Mouse (Mus musculus): ENCODE results near the gene Mark4. TPM values are rescaled to one million over a fixed set of nuclear protein-coding genes. Genes with fewer than 3 reads are reported as not detected.

Gene Mark4
- polyA plus RNA-seq, 1 experiment from 2014 or later, result 12.4 TPM

DNA sequence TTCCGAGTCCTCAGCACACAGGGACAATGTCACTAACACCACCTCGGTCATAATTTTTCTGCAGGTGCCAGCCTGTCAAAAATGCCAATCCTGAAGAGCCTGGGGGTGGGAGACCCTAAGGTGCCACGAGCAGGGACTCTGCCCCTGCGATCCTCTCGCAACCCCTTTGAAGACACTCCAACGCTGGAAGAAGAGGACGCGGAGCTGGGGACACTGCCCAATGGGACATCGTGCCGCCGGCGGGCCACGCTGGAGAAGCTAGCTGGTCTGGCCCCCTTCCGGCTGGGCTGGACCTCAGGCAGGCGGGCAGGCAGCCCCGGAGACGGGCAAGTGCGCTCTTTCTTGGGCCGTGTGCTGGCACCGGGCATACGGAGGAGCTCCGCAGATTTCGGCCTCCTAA is 10.8 kb upstream of the Mark4 start:
- 0 out of 2 replicates have a peak overlapping the region, but pooled peaks have one; percentile 7 for H3K4me3 ChIP-seq
- no peak overlapping the region for H3K4me2 ChIP-seq
- no peaks in the 10 kb centered on the region for H3K36me3 ChIP-seq
- H3K27ac ChIP-seq, result no peak overlapping the region
- peaks cover 71% of the 10 kb centered on the region for H3K27me3 ChIP-seq
- H3K4me1 ChIP-seq, result peaks cover 15% of the 10 kb centered on the region
- H3K9me3 ChIP-seq, result no peaks in the 10 kb centered on the region
- 19% methylated on average over 23 of the region's 23 CpGs for WGBS
- no peak for ATAC-seq (ENCODE audit: insufficient number of reproducible peaks, insufficient read depth, low FRiP score, low TSS enrichment, low read depth)
- H3K9ac ChIP-seq, result no peak overlapping the region

GRCm38 (mm10) chr7:19468279-19468678 is 9.7 kb upstream of the Mark4 start:
- Histone ChIP-seq H3K4me3 (no peak overlapping the region), H3K36me3 (no peaks in the 10 kb centered on the region), H3K4me1 (peaks cover 22% of the 10 kb centered on the region), H3K9ac (no peak overlapping the region), H3K4me2 (no peak overlapping the region), H3K9me3 (no peaks in the 10 kb centered on the region), H3K27me3 (peaks cover 63% of the 10 kb centered on the region), H3K27ac (no peak overlapping the region)
- ATAC-seq (ENCODE audit: insufficient number of reproducible peaks, insufficient read depth, low FRiP score, low TSS enrichment, low read depth), result no peak
- 59% methylated on average over 12 of the region's 12 CpGs for WGBS

DNA sequence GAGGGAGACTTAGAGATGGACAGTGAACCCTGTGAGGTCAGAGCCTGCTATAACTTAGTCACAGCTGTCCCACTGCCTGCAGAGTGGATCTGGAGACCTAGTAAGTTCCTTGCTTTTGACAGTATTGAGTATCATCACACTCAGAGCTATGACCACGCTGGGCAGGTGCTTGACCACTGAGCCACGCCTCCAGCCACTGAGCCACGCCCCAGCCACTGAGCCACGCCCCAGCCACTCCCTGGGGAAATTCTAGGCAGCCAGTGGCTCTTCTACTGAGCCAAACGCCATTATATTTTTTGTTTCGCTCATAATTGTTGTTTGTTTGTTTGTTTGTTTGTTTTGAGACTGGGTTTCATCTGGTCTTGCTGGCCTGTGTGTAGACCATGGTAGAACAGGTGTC is 9.0 kb upstream of the Mark4 start:
- Histone ChIP-seq H3K27ac (no peak overlapping the region), H3K4me2 (no peak overlapping the region), H3K27me3 (peaks cover 57% of the 10 kb centered on the region), H3K4me3 (no peak overlapping the region), H3K36me3 (no peaks in the 10 kb centered on the region), H3K4me1 (peaks cover 25% of the 10 kb centered on the region), H3K9me3 (no peaks in the 10 kb centered on the region), H3K9ac (no peak overlapping the region)
- WGBS, result 36% methylated on average over 6 of the region's 6 CpGs
- ATAC-seq (ENCODE audit: insufficient number of reproducible peaks, insufficient read depth, low FRiP score, low TSS enrichment, low read depth), result no peak

DNA sequence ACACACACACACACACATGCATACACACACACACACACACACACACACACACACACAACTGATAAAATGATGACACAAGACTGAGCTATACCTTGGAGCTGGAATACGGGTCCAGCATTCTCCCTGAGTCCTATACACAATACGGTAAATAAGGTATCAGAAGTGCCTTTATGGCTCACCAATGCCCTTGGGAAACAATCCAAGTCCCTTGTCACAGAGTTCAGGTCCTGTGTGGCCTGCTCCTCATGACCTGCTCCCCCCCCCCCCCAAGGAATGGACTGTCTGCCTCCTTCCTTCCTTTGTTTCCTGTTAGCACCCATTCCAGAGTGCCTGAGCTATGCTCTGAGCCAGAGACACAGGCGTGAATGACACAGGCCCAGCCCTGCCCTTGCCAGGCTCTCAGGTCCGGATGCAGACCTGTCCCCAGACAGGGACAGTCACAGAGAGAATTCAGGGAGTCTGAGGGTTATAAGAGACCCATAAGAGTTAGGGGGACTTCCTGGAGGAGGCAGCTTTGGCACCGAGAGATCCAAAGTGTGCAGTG is 8.1 kb upstream of the Mark4 start:
- Histone ChIP-seq H3K4me2 (no peak overlapping the region), H3K4me1 (peaks cover 25% of the 10 kb centered on the region), H3K4me3 (no peak overlapping the region), H3K27ac (no peak overlapping the region), H3K36me3 (no peaks in the 10 kb centered on the region), H3K9me3 (no peaks in the 10 kb centered on the region), H3K27me3 (peaks cover 47% of the 10 kb centered on the region), H3K9ac (no peak overlapping the region)
- 56% methylated on average over 5 of the region's 5 CpGs for WGBS
- no peak for ATAC-seq (ENCODE audit: insufficient number of reproducible peaks, insufficient read depth, low FRiP score, low TSS enrichment, low read depth)

- Histone ChIP-seq H3K4me1 (peaks cover 26% of the 10 kb centered on the region), H3K9me3 (no peaks in the 10 kb centered on the region), H3K27me3 (peaks cover 28% of the 10 kb centered on the region), H3K4me3 (peak overlapping the region; percentile 24), H3K36me3 (no peaks in the 10 kb centered on the region), H3K4me2 (peak overlapping the region; percentile 53), H3K27ac (peak overlapping the region; percentile 82), H3K9ac (peak overlapping the region; percentile 61)
- ATAC-seq (ENCODE audit: insufficient number of reproducible peaks, insufficient read depth, low FRiP score, low TSS enrichment, low read depth), result peak; percentile 67
- WGBS, result 4% methylated on average over 22 of the region's 22 CpGs
Measured at GRCm38 (mm10) chr7:19464367-19465307, 6.0 kb upstream of the Mark4 start.

- H3K4me3 ChIP-seq, result no peak within 1 kb of the TSS
- H3K36me3 ChIP-seq, result no peaks in the 10 kb centered on the region
- WGBS, result 39% methylated on average over 6 of the region's 6 CpGs
- peak within 1 kb of the TSS; percentile 82; the same call in 1 of the 2 replicates for H3K27ac ChIP-seq
- H3K27me3 ChIP-seq, result peaks cover 13% of the 10 kb centered on the region
- no peaks in the 10 kb centered on the region for H3K9me3 ChIP-seq
- no peak for ATAC-seq (ENCODE audit: insufficient number of reproducible peaks, insufficient read depth, low FRiP score, low TSS enrichment, low read depth)
- peaks cover 27% of the 10 kb centered on the region for H3K4me1 ChIP-seq
- H3K4me2 ChIP-seq, result 0 out of 2 replicates have a peak within 1 kb of the TSS, but pooled peaks have one; percentile 53
- H3K9ac ChIP-seq, result peak within 1 kb of the TSS; percentile 32; the same call in 1 of the 2 replicates
Measured at GRCm38 (mm10) chr7:19462884-19463381, 4.3 kb upstream of the Mark4 start, which contains the start of gene Exoc3l2. Gene Exoc3l2, plus strand, starts transcription at chr7:19463331.

DNA sequence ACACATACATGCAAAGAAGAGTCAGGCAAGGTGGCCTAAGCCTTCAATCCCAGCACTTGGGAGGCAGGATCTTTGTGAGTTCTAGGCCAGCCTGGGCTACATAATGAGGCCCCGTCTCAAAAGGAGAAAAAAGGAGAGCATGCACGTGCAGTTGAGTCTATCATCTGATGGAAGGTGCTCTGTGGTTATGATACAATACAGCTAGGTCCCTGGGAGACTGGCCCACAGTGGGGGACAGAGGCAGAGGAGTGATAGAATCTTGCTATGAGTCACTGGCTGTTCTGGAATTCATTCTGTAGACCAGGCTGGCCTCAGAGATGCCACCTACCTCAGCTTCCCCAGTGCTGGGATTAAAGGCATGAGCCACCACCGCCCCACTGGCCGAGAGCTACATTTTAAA is 3.8 kb upstream of the Mark4 start:
- H3K4me3 ChIP-seq, result no peak overlapping the region
- H3K4me1 ChIP-seq, result peaks cover 30% of the 10 kb centered on the region
- H3K9ac ChIP-seq, result no peak overlapping the region
- 56% methylated on average over 4 of the region's 4 CpGs for WGBS
- peaks cover 8% of the 10 kb centered on the region for H3K27me3 ChIP-seq
- H3K36me3 ChIP-seq, result no peaks in the 10 kb centered on the region
- no peaks in the 10 kb centered on the region for H3K9me3 ChIP-seq
- no peak for ATAC-seq (ENCODE audit: insufficient number of reproducible peaks, insufficient read depth, low FRiP score, low TSS enrichment, low read depth)
- no peak overlapping the region for H3K27ac ChIP-seq
- H3K4me2 ChIP-seq, result no peak overlapping the region

GRCm38 (mm10) chr7:19461488-19461887 is 2.9 kb upstream of the Mark4 start:
- WGBS, result 9% methylated on average over 6 of the region's 6 CpGs
- Histone ChIP-seq H3K27ac (no peak overlapping the region), H3K9ac (no peak overlapping the region), H3K27me3 (no peaks in the 10 kb centered on the region; the same call in 1 of the 2 replicates), H3K4me2 (peak overlapping the region; percentile 27; the same call in 1 of the 2 replicates), H3K9me3 (no peaks in the 10 kb centered on the region), H3K36me3 (no peaks in the 10 kb centered on the region; the same call in 1 of the 2 replicates), H3K4me1 (peaks cover 39% of the 10 kb centered on the region), H3K4me3 (no peak overlapping the region)
- no peak for ATAC-seq (ENCODE audit: insufficient number of reproducible peaks, insufficient read depth, low FRiP score, low TSS enrichment, low read depth)

DNA sequence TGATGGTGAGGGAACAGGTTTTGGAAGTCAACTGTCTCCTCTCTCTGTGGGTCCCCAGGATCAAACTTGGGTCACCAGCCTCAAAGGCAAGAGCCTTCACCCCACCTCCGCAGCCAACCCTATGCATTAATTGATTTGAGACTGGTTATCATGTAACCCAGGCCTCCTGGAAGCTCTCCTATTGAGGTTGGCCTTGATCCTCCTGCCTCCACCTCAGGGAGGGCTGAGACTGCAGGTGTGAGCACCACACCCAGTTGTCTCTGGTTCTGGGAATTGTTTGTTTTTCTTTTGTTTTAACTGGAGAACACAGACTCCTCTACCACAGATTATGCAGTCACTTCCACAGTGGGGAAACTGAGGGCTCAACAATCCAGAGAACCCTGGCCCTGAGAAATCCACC is 1.9 kb upstream of the Mark4 start:
- no peak overlapping the region for H3K4me2 ChIP-seq
- H3K4me1 ChIP-seq, result peaks cover 46% of the 10 kb centered on the region
- 70% methylated on average over 1 of the region's 1 CpGs for WGBS
- no peak overlapping the region for H3K4me3 ChIP-seq
- H3K9me3 ChIP-seq, result no peaks in the 10 kb centered on the region
- no peak overlapping the region for H3K27ac ChIP-seq
- peaks cover 7% of the 10 kb centered on the region for H3K36me3 ChIP-seq
- no peak overlapping the region for H3K9ac ChIP-seq
- H3K27me3 ChIP-seq, result no peaks in the 10 kb centered on the region
- no peak for ATAC-seq (ENCODE audit: insufficient number of reproducible peaks, insufficient read depth, low FRiP score, low TSS enrichment, low read depth)

DNA sequence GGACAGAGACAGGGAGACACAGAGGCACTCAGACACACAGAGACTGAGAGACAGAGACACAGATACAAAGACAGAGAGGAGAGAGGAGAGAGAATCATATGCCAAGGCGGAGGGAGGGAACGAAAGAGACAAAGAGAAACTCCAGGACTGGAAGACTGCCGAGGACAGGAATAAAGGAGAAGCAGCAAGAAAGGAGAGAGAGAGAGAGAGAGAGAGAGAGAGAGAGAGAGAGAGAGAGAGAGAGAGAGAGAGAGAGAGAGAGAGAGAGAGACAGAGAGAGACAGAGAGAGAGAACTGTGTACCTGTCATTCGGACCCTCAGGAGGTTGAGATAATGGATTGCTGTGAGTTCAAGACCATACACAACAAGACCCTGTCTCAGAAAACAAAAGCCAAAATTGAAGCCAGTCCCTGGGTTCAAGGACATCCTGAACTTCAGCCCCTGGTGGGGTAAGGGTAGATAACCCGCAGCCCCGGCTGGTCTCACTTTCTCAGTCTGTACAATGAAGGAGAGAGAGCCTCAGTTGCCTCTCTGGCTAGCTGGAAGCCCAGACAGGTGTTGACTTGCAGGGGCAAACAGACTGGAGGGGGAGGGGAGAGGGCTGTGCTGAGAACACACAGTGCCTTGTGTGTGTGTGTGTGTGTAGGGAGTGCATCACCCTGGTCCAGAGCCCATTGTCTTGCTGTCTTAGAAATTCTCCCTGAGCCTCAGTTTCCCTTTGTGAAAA is 686 bp upstream of the Mark4 start:
- no peak for ATAC-seq (ENCODE audit: insufficient number of reproducible peaks, insufficient read depth, low FRiP score, low TSS enrichment, low read depth)
- Histone ChIP-seq H3K9me3 (no peaks in the 10 kb centered on the region), H3K4me1 (peaks cover 34% of the 10 kb centered on the region), H3K4me3 (peak overlapping the region; percentile 87), H3K9ac (peak overlapping the region; percentile 93), H3K36me3 (peaks cover 18% of the 10 kb centered on the region), H3K27ac (peak overlapping the region; percentile 84), H3K4me2 (peak overlapping the region; percentile 97), H3K27me3 (no peaks in the 10 kb centered on the region)
- WGBS, result 12% methylated on average over 6 of the region's 6 CpGs

DNA sequence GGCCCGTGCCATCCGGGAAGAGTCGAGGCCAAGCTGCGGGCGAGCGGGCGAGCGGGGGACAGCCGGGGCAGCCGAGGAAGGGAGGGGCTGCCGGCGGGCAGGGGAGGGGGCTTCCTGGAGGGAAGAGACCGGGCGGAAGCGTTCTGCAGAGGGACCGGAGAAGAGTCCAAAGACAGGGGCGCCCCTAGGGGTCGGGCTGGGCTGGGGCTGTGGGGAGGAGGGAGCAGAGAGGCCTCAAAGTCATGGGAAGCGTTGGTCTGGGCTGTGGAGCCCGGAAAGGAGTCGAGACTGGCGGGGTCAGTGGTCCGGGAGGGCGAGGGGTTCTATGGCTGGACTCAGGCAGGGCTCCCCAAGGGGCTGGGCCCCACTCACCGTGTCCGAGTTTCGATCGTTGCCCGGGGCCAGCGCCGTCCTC is 542 bp downstream of the Mark4 start:
- Histone ChIP-seq H3K4me3 (peak overlapping the region; percentile 87), H3K9me3 (no peaks in the 10 kb centered on the region), H3K9ac (peak overlapping the region; percentile 93), H3K27me3 (no peaks in the 10 kb centered on the region), H3K27ac (peak overlapping the region; percentile 84), H3K4me2 (peak overlapping the region; percentile 97), H3K4me1 (peaks cover 28% of the 10 kb centered on the region), H3K36me3 (peaks cover 24% of the 10 kb centered on the region)
- peak; percentile 70 for ATAC-seq (ENCODE audit: insufficient number of reproducible peaks, insufficient read depth, low FRiP score, low TSS enrichment, low read depth)
- WGBS, result 0% methylated on average over 30 of the region's 31 CpGs
